Mouse (Mus musculus) heart, postnatal 0 days (tissue): ENCODE data around the gene Invs. TPM values are rescaled to one million over a fixed set of nuclear protein-coding genes. Genes with fewer than 3 reads are reported as not detected.

ENCODE experiments used
- ATAC-seq: fragments of 200-750 bp; cut with Nextera tagmentation; 2 replicates; pipeline ENCODE4 v1.8.0; 2017; ENCODE audit warnings: low read depth, moderate number of reproducible peaks, moderate library complexity; ENCODE audit not compliant: insufficient read depth
- DNase-seq: peaks from one replicate; pipeline ENCODE4 v3.0.0-alpha.2; 2016; ENCODE audit warnings: low spot score
- H3K27ac ChIP-seq: fragments of 300-500 bp; sonication (generic); 2 replicates; pipeline ENCODE4 v1.5.1; 2014; ENCODE audit warnings: low read depth, mild to moderate bottlenecking
- H3K27me3 ChIP-seq: fragments of 300-500 bp; sonication (generic); 2 replicates; pipeline ENCODE4 v1.6.1; 2014; ENCODE audit warnings: low read length, mixed read lengths; ENCODE audit not compliant: control insufficient read depth, insufficient read depth
- H3K36me3 ChIP-seq: fragments of 300-500 bp; sonication (generic); replicated peaks from 2 replicates; pipeline ENCODE4 v1.6.1; 2014; ENCODE audit warnings: low read length, mixed read lengths; ENCODE audit not compliant: control insufficient read depth, insufficient read depth
- H3K4me1 ChIP-seq: fragments of 300-500 bp; sonication (generic); 2 replicates; pipeline ENCODE4 v1.6.1; 2014; ENCODE audit warnings: antibody characterized with exemption; ENCODE audit not compliant: control insufficient read depth, insufficient read depth
- H3K4me2 ChIP-seq: fragments of 300-500 bp; sonication (generic); 2 replicates; pipeline ENCODE4 v1.6.1; 2014; ENCODE audit warnings: low read depth, mild to moderate bottlenecking, low read length, moderate library complexity
- H3K4me3 ChIP-seq: fragments of 300-500 bp; sonication (generic); 2 replicates; pipeline ENCODE4 v1.5.1; 2014; ENCODE audit warnings: low read depth, low read length
- H3K9ac ChIP-seq: fragments of 300-500 bp; sonication (generic); replicated peaks from 2 replicates; pipeline ENCODE4 v1.6.1; 2014; ENCODE audit warnings: low read depth, low read length, mixed read lengths
- H3K9me3 ChIP-seq: fragments of 300-500 bp; sonication (generic); replicated peaks from 2 replicates; pipeline ENCODE4 v1.6.1; 2016; ENCODE audit warnings: low read length; ENCODE audit not compliant: control insufficient read depth
- CTCF ChIP-seq: IDR thresholded peaks from 2 replicates; pipeline ENCODE4 v1.5.1; 2016; ENCODE audit warnings: antibody characterized with exemption, control low read depth, low read depth
- EP300 ChIP-seq: IDR thresholded peaks from 2 replicates; pipeline ENCODE4 v1.6.1; 2016; ENCODE audit warnings: antibody characterized with exemption, low read depth
- WGBS: fragments of 180-500 bp; shearing (Covaris S2); extraction: QIAGEN DNeasy Blood & Tissue Kit; methylation state at CpG from one replicate; pipeline ENCODE4 v1.1.7; 2014; 5-methylcytosine and 5-hydroxymethylcytosine counted together
- polyA plus RNA-seq: library from polyadenylated mRNA; unstranded; fragments of >200 nt; fragmentation: Nextera tagmentation; extraction: Ambion mirVana; gene quantifications from 2 replicates; pipeline ENCODE4 v1.2.1, GENCODE M21; 2015
- total RNA-seq: library from RNA; depleted of rRNA; stranded (reverse); fragments of >200 nt; gene quantifications from 2 replicates; pipeline ENCODE4 v1.2.3, GENCODE M21; 2014; ENCODE audit warnings: low replicate concordance; rRNA removed

The Invs gene
- total and polyA plus RNA-seq, 2 experiments from 2014 or later: 1.6 to 4.4 TPM

GRCm38 (mm10) chr4:48472052-48472791 is 192.7 kb downstream of the Invs start:
- WGBS: 12% methylated on average over 12 of the region's 12 CpGs
- Histone ChIP-seq H3K27me3 (no peaks in the 10 kb centered on the region), H3K4me1 (peaks cover 22% of the 10 kb centered on the region), H3K9me3 (no peaks in the 10 kb centered on the region), H3K9ac (peak overlapping the region; percentile 90), H3K4me2 (peak overlapping the region; percentile 92), H3K27ac (no peak overlapping the region; the same call in 1 of the 2 replicates), H3K4me3 (peak overlapping the region; percentile 93), H3K36me3 (peaks cover 12% of the 10 kb centered on the region)
- DNase-seq (no peak), ATAC-seq (no peak; the same call in 1 of the 2 replicates)
- TF ChIP-seq CTCF: no peak
- no peak for TF ChIP-seq EP300

- H3K27ac ChIP-seq: peak within 1 kb of the TSS; percentile 73
- peak within 1 kb of the TSS; percentile 93 for H3K4me3 ChIP-seq
- WGBS: under 1% methylated on average over 89 of the region's 89 CpGs
- DNase-seq: peak; percentile 84
- peak; percentile 97 for ATAC-seq
- no peak for TF ChIP-seq CTCF
- TF ChIP-seq EP300: peak; percentile 20; the same call in 1 of the 2 replicates
- peak within 1 kb of the TSS; percentile 92 for H3K4me2 ChIP-seq
- H3K27me3 ChIP-seq: no peaks in the 10 kb centered on the region
- peaks cover 8% of the 10 kb centered on the region for H3K36me3 ChIP-seq
- H3K9ac ChIP-seq: peak within 1 kb of the TSS; percentile 90
- no peaks in the 10 kb centered on the region for H3K9me3 ChIP-seq
- peaks cover 22% of the 10 kb centered on the region for H3K4me1 ChIP-seq
Measured at GRCm38 (mm10) chr4:48472792-48473650, 193.5 kb downstream of the Invs start, which contains the start of gene Tex10. Gene Tex10, minus strand, starts transcription at chr4:48473459.

- DNase-seq: no peak
- Histone ChIP-seq H3K27ac (no peak overlapping the region; the same call in 1 of the 2 replicates), H3K4me1 (peaks cover 22% of the 10 kb centered on the region), H3K4me2 (peak overlapping the region; percentile 92), H3K4me3 (peak overlapping the region; percentile 93), H3K36me3 (peaks cover 1% of the 10 kb centered on the region; the same call in 1 of the 2 replicates), H3K27me3 (no peaks in the 10 kb centered on the region), H3K9me3 (0 out of 2 replicates have a peak, but pooled peaks cover under 1% of the 10 kb centered on the region), H3K9ac (peak overlapping the region; percentile 90)
- 73% methylated on average over 2 of the region's 2 CpGs for WGBS
- ATAC-seq: no peak
- TF ChIP-seq CTCF (no peak), EP300 (0 out of 2 replicates have a peak, but pooled peaks have one; percentile 6)
Measured at GRCm38 (mm10) chr4:48473651-48474011, 194.1 kb downstream of the Invs start.

GRCm38 (mm10) chr4:48481287-48481686 is 201.7 kb downstream of the Invs start:
- Histone ChIP-seq H3K27ac (no peak overlapping the region), H3K4me3 (no peak overlapping the region), H3K4me1 (no peaks in the 10 kb centered on the region), H3K9ac (no peak overlapping the region), H3K4me2 (no peak overlapping the region), H3K9me3 (0 out of 2 replicates have a peak, but pooled peaks cover 3% of the 10 kb centered on the region), H3K27me3 (no peaks in the 10 kb centered on the region), H3K36me3 (no peaks in the 10 kb centered on the region)
- ATAC-seq (no peak), DNase-seq (peak; percentile 16)
- TF ChIP-seq EP300: no peak
- TF ChIP-seq CTCF: peak; percentile 54
- 14% methylated on average over 2 of the region's 2 CpGs for WGBS

Other genes starting within 250 kb of the Invs start
- 5.0 and 5.3 TPM in 2 replicates for gene Nr4a3, start 234.6 kb upstream of the Invs start, total RNA-seq
- gene Nr4a3, start 234.6 kb upstream of the Invs start, polyA plus RNA-seq: 0.14 and 0.30 TPM in 2 replicates
- 6.9 and 8.3 TPM in 2 replicates for gene Stx17, start 154.8 kb upstream of the Invs start, total RNA-seq
- 22.9 TPM in 2 replicates for gene Stx17, start 154.8 kb upstream of the Invs start, polyA plus RNA-seq
- gene Erp44, start 202 bp upstream of the Invs start, total RNA-seq: 14.1 and 14.3 TPM in 2 replicates
- 40.9 and 45.8 TPM in 2 replicates for gene Erp44, start 202 bp upstream of the Invs start, polyA plus RNA-seq
- 18.2 and 23.6 TPM in 2 replicates for gene Tex10, start 193.7 kb downstream of the Invs start, total RNA-seq
- 14.5 and 16.0 TPM in 2 replicates for gene Tex10, start 193.7 kb downstream of the Invs start, polyA plus RNA-seq